Mouse (Mus musculus) small intestine, adult 2 months (tissue): Measurements from ENCODE around the gene Nr5a1.

Experiments
- CTCF ChIP-seq: fragments of 200-500 bp; IDR thresholded peaks from 2 replicates; pipeline ENCODE4 v1.5.1; 2012; ENCODE audit warnings: low read depth, mild to moderate bottlenecking, control low read depth, inconsistent platforms, low read length, moderate library complexity, mixed read lengths; ENCODE audit not compliant: insufficient replicate concordance, insufficient read length; ENCODE audit errors: extremely low read depth
- POLR2A ChIP-seq: fragments of 200-500 bp; IDR thresholded peaks from 2 replicates; pipeline ENCODE4 v1.6.1; 2012; ENCODE audit warnings: low read depth, mild to moderate bottlenecking, control low read depth, inconsistent platforms, low read length, moderate library complexity

DNA sequence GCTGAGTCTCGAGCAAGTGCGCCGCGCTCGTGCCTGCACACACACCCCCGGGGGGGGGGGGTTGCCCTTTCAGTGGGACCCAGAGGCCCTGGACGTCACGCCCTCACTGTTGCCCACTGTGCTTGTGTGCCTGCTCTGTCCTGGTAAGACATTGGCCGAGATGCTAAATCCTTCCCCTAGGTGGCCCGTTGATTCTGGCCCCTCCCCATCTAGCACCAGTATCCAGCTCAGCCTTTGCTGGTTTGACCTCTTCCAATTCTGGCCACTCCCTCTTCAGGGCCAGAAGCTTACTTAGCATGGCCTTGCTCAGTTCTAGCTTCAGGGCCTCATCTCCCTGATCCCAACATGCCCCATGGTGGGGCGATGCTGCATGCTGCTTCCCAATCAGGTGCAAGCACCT lies 41.8 kb downstream of the Nr5a1 start:
- TF ChIP-seq CTCF (no peak), POLR2A (no peak)
